Mouse (Mus musculus): ENCODE data around the gene Cpa4. TPM values are rescaled to one million over a fixed set of nuclear protein-coding genes. Genes with fewer than 3 reads are reported as not detected.

Gene Cpa4
- total and polyA plus RNA-seq, 3 experiments: not detected

DNA sequence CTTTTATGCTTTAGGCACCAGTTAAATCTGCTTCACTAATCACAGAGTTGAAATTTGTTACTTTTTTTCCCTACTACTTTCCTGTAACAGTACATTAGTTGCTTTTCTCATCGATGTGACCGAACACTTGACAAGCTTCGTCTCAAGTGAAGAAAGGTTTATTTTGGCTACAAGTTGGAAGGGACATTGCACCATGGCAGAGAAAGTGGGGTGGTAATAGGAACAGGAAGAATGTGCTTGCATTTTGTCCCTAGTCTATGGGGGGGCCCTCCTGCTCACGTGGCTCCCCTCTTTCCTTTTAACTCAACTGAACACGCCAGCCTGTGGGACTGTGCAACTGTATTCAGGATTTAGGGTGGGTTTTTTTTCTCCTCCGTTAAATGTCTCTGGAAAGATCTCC lies 15.5 kb upstream of the Cpa4 start:
- dilution Hi-C loops (cut with MboI; ENCODE audit: extremely low pct_ligation_motif_present, extremely low pct_unique_long_range_greater_than_20kb, low sequenced_read_pairs) (no loop called here), in situ Hi-C loops (cut with MboI; ENCODE audit: low pct_ligation_motif_present, low pct_unique_long_range_greater_than_20kb, low sequenced_read_pairs) (no loop called here)
- peaks cover 0 to 2% of the 10 kb centered on the region in 2 experiments; a peak in 2 of 4 replicates for H3K4me1 ChIP-seq (ENCODE audit: control insufficient read depth in 1 of 2, insufficient read depth in 2 of 2)
- no peaks in the 10 kb centered on the region for H3K9me3 ChIP-seq (replicated peaks; ENCODE audit: low read length)
- TF ChIP-seq CTCF (conservative IDR thresholded peaks at IDR 0.05 in 1 of 2, IDR thresholded peaks at IDR 0.05 in 1 of 2; ENCODE audit: low read depth in 2 of 2, low read length in 2 of 2): no peak
- TF ChIP-seq E2F4 (IDR thresholded peaks at IDR 0.05; ENCODE audit: insufficient replicate concordance, low read depth, low read length): no peak
- TF ChIP-seq UBTF (IDR thresholded peaks at IDR 0.05; ENCODE audit: low read depth, low read length): no peak
- no peak for TF ChIP-seq KAT2A (IDR thresholded peaks at IDR 0.05; ENCODE audit: insufficient replicate concordance, low read length)
- H3K4me2 ChIP-seq (ENCODE audit: insufficient read depth, low read depth, poor library complexity, severe bottlenecking): no peak overlapping the region
- no peak overlapping the region for H3K4me3 ChIP-seq (replicated peaks in 1 of 3; ENCODE audit: low read depth in 2 of 3, low read length in 2 of 3, poor library complexity in 1 of 3)
- no peak overlapping the region for H3K9ac ChIP-seq (ENCODE audit: insufficient read depth, low read depth)
- H3K27me3 ChIP-seq (replicated peaks): no peaks in the 10 kb centered on the region
- H3K79me2 ChIP-seq (replicated peaks; ENCODE audit: control insufficient read depth, extremely low read depth, insufficient read depth, poor library complexity, severe bottlenecking): no peaks in the 10 kb centered on the region
- H3K27ac ChIP-seq (ENCODE audit: insufficient read depth, low read depth): no peak overlapping the region
- DNase-seq (ENCODE audit: extremely low read depth): no peak
- H3K36me3 ChIP-seq (replicated peaks in 1 of 2; ENCODE audit: control insufficient read depth in 1 of 2, insufficient read depth in 1 of 2, low read length in 1 of 2): no peaks in the 10 kb centered on the region

DNA sequence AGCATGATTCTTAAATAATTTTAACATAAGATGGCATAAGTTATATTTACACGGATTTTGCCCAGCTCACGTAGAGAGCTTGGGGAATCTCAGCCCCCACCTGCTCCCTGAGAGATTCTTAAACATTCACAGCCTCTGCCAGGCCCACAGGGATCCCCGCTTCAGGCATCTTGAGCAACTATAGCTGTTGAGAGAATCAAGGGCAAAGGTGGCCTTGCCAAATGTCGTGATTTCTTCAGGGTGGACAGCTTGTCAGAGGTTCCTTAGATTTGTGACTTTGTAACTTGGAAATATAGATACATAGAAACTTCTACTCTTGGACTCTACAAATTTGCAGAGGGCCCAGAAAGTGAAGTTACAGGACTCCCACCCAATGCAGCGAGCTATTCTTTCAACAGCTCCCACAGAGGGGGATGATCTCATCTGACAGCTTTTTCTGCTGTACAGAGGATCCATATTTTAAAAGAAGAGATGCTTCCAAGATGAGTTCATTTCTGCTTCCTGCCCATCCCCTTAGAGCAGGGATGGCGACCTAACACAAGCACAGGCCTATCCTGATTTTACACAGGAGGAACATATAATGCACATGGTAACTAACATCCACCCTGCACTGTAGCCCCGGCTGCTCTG lies 14.7 kb upstream of the Cpa4 start:
- Histone ChIP-seq H3K4me1 (ENCODE audit: control insufficient read depth in 1 of 2, insufficient read depth in 2 of 2) (peaks cover 0 to 2% of the 10 kb centered on the region in 2 experiments; a peak in 2 of 4 replicates), H3K4me2 (ENCODE audit: insufficient read depth, low read depth, poor library complexity, severe bottlenecking) (no peak overlapping the region), H3K9ac (ENCODE audit: insufficient read depth, low read depth) (no peak overlapping the region), H3K4me3 (replicated peaks in 1 of 3; ENCODE audit: low read depth in 2 of 3, low read length in 2 of 3, poor library complexity in 1 of 3) (no peak overlapping the region), H3K36me3 (replicated peaks in 1 of 2; ENCODE audit: control insufficient read depth in 1 of 2, insufficient read depth in 1 of 2, low read length in 1 of 2) (no peaks in the 10 kb centered on the region), H3K27ac (ENCODE audit: insufficient read depth, low read depth) (no peak overlapping the region), H3K79me2 (replicated peaks; ENCODE audit: control insufficient read depth, extremely low read depth, insufficient read depth, poor library complexity, severe bottlenecking) (no peaks in the 10 kb centered on the region), H3K27me3 (replicated peaks) (no peaks in the 10 kb centered on the region), H3K9me3 (replicated peaks; ENCODE audit: low read length) (no peaks in the 10 kb centered on the region)
- in situ Hi-C loops (cut with MboI; ENCODE audit: low pct_ligation_motif_present, low pct_unique_long_range_greater_than_20kb, low sequenced_read_pairs): no loop called here
- DNase-seq (ENCODE audit: extremely low read depth): no peak
- TF ChIP-seq POLR2AphosphoS2 (IDR thresholded peaks at IDR 0.05; ENCODE audit: low read depth, low read length) (no peak), ETS1 (conservative IDR thresholded peaks at IDR 0.05; ENCODE audit: low read depth, low read length) (no peak), MAZ (IDR thresholded peaks at IDR 0.05; ENCODE audit: low read depth, low read length) (no peak), EP300 (IDR thresholded peaks at IDR 0.05; ENCODE audit: low read length) (no peak), JUND (conservative IDR thresholded peaks at IDR 0.05; ENCODE audit: low read depth, low read length) (no peak), CHD1 (IDR thresholded peaks at IDR 0.05; ENCODE audit: low read depth, low read length) (no peak), GABPA (IDR thresholded peaks at IDR 0.05; ENCODE audit: insufficient replicate concordance, low read depth, low read length) (no peak), MEF2A (IDR thresholded peaks at IDR 0.05; ENCODE audit: borderline replicate concordance, low read depth, low read length) (no peak)
- dilution Hi-C loops (cut with MboI; ENCODE audit: extremely low pct_ligation_motif_present, extremely low pct_unique_long_range_greater_than_20kb, low sequenced_read_pairs): no loop called here

DNA sequence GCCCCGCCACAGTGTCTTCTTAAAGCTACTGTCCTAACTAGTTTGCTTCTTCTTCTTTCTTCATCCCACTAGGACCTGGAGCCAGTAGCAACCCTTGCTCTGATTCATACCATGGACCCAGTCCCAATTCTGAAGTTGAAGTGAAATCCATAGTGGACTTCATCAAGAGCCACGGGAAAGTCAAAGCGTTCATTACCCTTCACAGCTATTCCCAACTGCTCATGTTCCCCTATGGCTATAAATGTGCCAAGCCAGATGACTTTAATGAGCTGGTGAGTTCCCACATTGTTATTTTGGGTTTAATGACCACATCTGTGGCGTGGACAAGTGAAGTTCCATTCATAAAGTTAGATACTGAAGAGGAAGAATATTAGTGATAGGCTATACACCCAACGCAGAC lies 14.1 kb upstream of the Cpa4 start:
- no peaks in the 10 kb centered on the region for H3K79me2 ChIP-seq (replicated peaks; ENCODE audit: control insufficient read depth, extremely low read depth, insufficient read depth, poor library complexity, severe bottlenecking)
- H3K4me3 ChIP-seq (replicated peaks in 1 of 3; ENCODE audit: low read depth in 2 of 3, low read length in 2 of 3, poor library complexity in 1 of 3): no peak overlapping the region
- no peak overlapping the region for H3K9ac ChIP-seq (ENCODE audit: insufficient read depth, low read depth)
- H3K36me3 ChIP-seq (replicated peaks in 1 of 2; ENCODE audit: control insufficient read depth in 1 of 2, insufficient read depth in 1 of 2, low read length in 1 of 2): no peaks in the 10 kb centered on the region
- in situ Hi-C loops (cut with MboI; ENCODE audit: low pct_ligation_motif_present, low pct_unique_long_range_greater_than_20kb, low sequenced_read_pairs): no loop called here
- peaks cover 0 to 2% of the 10 kb centered on the region in 2 experiments; a peak in 2 of 4 replicates for H3K4me1 ChIP-seq (ENCODE audit: control insufficient read depth in 1 of 2, insufficient read depth in 2 of 2)
- no peak for TF ChIP-seq NELFE (IDR thresholded peaks at IDR 0.05; ENCODE audit: low read depth, low read length)
- no peak overlapping the region for H3K27ac ChIP-seq (ENCODE audit: insufficient read depth, low read depth)
- no peaks in the 10 kb centered on the region for H3K9me3 ChIP-seq (replicated peaks; ENCODE audit: low read length)
- dilution Hi-C loops (cut with MboI; ENCODE audit: extremely low pct_ligation_motif_present, extremely low pct_unique_long_range_greater_than_20kb, low sequenced_read_pairs): no loop called here
- no peak overlapping the region for H3K4me2 ChIP-seq (ENCODE audit: insufficient read depth, low read depth, poor library complexity, severe bottlenecking)
- no peaks in the 10 kb centered on the region for H3K27me3 ChIP-seq (replicated peaks)
- no peak for DNase-seq (ENCODE audit: extremely low read depth)
